Mouse (Mus musculus) forelimb bud, embryonic 11.5 days (tissue): Measurements from ENCODE around the gene Bcl2.

Source experiments
- DNase-seq: peaks from one replicate; pipeline ENCODE4 v3.0.0-alpha.2; 2012; ENCODE audit warnings: low read depth, low spot score

The Bcl2 gene

GRCm38 (mm10) chr1:106666140-106667088 lies 47.7 kb downstream of the Bcl2 start:
- DNase-seq: no peak

DNA sequence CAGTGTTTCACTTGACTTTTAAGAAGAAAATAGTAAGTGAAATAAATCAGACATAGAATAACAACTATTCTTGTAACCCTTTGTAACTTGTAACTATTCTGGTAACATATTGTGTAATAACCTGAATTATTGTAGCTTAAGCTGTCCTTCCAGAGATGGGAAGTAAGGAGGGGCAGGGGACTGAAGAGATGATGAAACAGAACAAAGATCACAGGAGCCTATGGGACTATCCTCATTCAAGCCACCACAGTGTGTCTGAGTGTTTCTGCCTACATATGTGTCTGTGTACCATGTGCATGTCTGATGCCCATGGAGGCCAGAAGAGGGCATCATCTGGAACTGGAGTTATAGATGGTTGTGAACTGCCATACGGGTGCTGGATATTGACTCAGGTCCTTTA lies 49.1 kb downstream of the Bcl2 start:
- no peak for DNase-seq

DNA sequence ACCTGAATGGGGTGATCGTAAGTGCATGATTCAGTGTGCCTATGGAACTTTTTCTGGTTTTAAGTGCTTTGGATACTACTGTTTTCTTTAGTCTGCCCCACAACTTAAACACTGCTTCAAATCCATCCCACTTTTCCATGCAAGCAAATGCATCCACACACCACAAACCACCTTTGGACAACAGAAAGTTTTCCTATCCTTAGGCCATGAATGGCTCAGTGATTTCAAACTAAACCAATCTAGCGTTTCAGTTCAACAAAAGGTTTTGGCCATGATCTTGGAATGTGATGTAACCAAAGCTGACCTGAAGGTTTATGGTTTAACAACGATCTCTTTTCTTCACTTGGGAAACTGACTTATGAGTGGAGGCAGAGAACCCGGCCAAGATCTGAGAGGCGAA lies 51.6 kb downstream of the Bcl2 start:
- no peak for DNase-seq

- DNase-seq: no peak
Measured at GRCm38 (mm10) chr1:106658293-106658847, 55.7 kb downstream of the Bcl2 start.

DNA sequence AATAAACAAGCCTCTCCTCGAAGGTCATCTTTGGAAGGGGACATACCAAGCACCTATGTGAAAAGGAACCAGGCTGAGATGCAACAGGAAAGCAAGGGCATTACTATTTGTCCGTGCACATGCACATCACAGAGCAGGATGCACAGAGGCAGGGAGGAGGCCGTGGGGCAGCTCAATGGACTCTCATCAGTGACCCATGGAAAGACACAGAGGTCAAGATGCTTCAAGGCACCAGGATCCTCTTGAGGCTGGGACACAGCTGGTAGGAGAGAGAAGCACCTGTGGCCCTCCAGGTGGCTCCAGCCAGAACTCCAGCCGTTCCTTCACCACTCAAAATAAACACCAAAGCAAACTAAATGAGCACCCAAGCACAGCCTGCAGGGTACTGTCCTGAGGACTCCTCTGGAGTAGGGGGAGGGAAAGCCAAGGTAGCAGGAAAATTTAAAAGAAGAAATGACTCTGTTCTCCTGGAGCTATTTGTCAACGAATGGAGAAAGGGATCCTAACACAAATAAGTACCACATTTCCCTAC lies 57.8 kb downstream of the Bcl2 start:
- DNase-seq: no peak

DNA sequence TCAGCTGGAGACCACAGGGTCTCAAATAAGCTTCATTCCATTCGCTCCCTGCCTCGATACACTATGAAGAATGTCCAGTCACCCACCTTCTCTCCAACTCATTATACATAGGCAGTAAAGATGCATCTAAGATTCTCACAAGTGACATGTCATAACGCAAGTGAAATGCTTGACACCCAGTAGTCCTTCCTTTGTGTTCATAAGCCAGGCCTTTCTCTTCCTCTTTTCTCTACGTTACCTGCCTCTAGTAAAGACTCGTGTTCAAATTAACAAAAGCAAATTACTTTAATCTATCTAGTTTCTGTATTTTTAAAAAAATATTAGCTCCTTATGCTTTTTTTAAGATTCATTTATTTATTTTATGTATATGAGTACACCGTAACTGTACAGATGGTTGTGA lies 59.8 kb downstream of the Bcl2 start:
- DNase-seq: no peak

- DNase-seq: no peak
Measured at GRCm38 (mm10) chr1:106653441-106653860, 60.6 kb downstream of the Bcl2 start.

DNA sequence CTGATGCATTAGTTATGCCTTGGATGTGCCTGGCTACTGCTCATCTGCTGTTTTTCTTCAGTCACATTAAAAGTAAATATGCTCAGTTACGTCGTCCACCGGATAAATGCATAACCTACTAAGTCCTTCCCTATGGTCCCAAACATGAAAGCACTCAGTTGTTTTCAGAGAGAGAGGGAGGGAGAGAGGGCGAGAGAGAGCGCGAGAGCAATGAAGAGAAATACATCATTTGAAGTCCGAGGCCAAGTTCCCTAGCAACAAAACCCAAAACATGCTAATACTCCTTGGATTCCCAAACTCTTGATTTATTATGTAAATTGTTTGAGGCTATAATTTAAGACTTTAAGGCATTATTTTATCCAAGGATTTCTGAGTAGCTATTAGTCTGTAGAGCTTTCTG lies 62.9 kb downstream of the Bcl2 start:
- no peak for DNase-seq

DNA sequence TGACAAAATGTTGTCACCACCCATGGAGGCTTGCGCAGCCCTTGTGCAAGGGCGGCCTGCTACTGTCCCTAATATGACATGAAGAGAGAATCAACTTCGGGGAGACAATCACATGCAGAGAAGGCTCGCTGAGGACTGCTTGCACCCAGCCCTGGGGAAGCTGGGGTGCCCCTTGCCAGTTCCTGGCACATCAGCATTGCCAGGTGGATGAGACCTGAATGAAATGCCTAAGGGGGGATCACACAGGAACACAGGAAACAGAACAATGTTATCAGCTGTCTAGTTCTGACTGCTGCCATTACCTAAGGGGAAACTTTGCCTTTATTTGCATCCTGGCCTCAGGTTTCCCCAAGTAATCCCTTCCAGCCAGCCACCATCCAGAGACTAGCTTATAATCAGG lies 63.6 kb downstream of the Bcl2 start:
- no peak for DNase-seq

- no peak for DNase-seq
Measured at GRCm38 (mm10) chr1:106647336-106647735, 66.7 kb downstream of the Bcl2 start.

- DNase-seq: no peak
Measured at GRCm38 (mm10) chr1:106644566-106644965, 69.5 kb downstream of the Bcl2 start.

DNA sequence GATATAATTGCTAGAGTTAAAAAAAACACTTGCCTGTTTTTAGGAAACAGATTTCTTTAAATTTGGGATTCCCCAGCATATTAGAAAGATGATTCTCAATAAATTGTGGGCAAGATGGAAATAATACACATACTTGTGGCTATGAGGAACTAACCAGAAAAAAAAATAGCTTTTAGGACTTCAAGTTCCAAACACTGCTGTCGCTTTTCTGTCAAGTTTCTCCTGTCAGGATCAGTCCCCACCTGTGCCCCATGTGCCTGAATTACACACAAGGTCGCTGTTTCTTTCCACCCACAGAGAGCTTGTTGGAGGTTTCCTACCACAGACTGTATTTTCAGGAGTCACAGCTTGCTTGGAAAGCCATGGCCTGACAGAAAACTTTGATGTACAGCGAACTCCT lies 70.5 kb downstream of the Bcl2 start:
- DNase-seq: no peak

DNA sequence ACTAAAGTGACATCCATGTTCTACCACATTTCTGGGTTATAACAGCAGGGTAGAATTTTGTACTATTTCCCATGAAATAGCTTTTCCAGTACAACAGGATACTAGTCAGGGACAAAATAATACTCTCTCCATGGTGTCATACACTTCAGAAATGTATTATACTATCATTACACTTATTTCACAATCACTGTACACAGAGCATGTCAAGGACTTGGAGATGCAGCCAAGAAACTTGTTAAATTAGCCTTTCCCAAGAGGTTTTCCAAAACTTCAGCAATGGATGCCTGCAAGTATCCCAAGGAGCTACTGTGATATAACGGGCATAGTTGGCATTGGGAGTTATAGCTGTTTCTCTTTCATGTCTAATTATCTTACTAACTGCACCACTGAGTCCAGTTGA lies 73.5 kb downstream of the Bcl2 start:
- no peak for DNase-seq

- no peak for DNase-seq
Measured at GRCm38 (mm10) chr1:106637705-106638104, 76.4 kb downstream of the Bcl2 start.

DNA sequence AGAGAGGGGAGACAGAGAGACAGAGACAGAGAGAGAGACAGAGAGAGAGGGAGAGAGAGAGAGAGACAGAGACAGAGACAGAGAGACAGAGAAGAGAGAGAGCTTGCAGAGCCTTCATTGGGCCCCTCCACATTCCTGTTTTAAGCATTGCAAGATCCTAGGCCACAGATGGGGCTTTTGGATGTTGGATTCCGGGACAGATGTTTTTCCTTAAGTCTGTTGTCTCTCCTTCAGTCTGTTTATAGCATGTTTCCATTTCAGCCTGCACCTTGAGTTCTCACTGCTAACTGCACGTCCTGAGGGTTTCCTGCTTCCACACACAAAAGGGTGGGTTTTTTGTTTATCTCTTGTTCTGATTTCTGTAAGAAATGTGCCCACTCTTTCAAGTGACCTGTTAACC lies 77.4 kb downstream of the Bcl2 start:
- no peak for DNase-seq

GRCm38 (mm10) chr1:106633207-106633606 lies 80.9 kb downstream of the Bcl2 start:
- DNase-seq: no peak

DNA sequence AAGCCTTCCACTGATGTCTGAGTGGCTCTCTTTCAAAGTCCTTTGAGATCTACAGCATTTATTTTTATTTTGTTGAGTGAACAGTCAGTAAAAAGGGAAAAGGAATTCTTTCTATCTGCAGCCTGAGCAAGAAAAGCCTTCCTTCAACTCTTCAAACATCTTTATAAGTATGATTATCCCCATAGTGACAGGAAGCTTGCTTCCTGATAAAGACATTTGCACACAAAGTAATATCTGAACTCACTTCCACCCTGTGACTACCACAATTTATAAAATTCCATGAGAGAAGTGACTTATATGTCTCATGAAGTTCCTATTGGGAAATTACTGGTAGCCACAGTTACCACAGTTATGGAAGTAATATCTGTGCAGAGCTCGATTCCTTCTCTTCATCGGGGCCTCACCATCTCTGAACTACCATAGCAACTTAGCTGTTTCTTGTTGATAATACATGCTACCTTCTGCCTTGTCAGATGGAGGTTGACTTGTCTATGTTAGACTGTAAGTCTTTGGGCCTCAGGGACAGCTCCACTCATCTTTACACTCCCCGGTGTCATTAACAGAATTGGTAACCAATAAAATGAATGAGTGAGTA lies 82.1 kb downstream of the Bcl2 start:
- no peak for DNase-seq

DNA sequence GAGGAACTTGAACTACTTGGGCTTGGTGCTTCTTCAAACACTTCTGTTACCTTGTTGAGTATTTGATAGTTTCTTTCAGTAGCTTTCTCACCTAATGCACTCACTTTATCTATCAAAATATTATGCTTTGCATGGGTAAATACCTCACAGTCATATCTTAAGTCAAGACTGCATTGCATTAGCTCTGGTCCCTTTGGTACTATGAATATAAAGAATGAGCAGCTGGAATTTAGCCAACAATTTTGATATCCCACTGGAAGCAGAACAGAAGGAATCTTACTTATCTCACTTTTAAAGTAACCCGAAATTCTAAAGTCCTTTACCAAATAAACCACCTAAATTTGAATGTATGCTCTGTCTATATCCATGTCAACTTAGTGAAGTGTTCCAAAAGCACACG lies 83.1 kb downstream of the Bcl2 start:
- DNase-seq: no peak

DNA sequence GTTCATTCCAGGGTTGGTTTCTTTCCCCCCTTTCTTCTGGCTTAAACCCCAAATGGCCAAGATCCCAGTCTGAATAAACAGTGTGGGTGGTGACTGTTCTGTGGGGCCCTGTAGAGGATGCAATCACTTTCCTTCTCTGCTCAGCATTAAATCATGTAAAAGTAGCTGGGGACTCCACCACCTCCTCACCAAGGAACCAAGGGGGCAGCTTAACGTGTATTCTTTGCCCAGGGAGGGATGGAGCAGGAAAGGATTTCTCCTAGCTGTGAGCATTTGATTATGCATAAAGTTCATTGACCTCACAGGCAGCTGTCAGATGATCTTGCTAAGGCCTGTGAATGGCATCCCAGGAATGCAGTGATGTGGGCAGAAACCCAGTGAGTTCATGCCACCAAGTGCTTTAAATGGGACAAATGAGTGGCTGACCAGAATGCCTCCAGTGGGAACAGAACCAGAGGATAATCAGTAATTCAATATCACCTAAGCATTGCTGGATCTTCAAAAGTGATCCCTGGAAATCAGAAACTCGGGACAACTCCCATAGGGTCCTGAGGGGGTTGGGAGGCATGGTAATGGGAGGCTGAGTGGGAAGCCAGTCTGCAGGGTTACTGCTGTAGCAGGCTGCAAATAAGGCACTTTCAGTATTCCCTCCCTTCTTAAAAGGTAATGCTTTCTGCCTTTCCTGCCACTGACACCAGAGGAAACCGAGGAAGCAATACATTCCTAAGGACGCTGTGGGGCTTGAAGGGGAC lies 84.0 kb downstream of the Bcl2 start:
- peak; percentile 50 for DNase-seq

- no peak for DNase-seq
Measured at GRCm38 (mm10) chr1:106629470-106629830, 84.6 kb downstream of the Bcl2 start.

DNA sequence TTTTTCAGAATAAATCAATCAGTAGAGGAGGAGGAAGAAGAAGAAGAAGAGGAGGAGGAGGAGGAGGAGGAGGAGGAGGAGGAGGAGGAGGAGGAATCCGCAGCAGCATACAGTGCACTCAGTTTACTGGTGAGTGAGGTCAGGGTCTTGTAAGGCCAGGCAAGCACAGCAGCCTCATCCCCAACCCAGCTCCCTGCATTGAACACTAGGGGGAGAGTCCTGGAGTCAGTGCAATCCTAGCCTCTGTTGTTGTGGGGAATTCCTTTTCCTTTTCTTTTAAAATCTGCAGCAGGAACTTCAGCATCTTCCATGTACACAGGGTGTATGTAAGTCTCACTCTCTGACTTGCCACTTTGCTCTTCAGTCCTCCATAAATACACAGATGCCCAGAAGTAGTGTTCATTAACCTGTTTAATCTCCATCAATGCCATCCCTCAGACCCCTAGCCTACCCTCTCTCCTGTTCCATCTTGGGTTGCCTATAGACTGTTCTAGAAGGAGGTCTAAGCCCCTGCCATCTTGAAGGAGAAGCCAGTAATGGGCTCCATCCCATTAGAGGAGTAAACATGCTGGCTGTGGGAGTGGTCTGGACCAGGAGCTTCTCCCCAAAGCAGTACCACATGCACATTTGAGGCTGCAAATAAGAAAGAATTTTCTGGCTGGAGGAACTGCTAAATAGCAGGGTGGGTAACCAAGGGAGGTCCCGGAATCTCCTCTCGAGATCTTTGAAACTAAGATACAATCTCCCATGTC lies 85.2 kb downstream of the Bcl2 start:
- no peak for DNase-seq
